Mouse (Mus musculus) kidney, embryonic 14.5 days (tissue): ENCODE measurements around the gene Adam33. TPM values are rescaled to one million over a fixed set of nuclear protein-coding genes. Genes with fewer than 3 reads are reported as not detected.

Experiments
- ATAC-seq: fragments of 200-750 bp; cut with Nextera tagmentation; 2 replicates; pipeline ENCODE4 v1.8.0; 2017; ENCODE audit warnings: moderate number of reproducible peaks, mild to moderate bottlenecking, moderate TSS enrichment, moderate library complexity; ENCODE audit not compliant: low FRiP score, low TSS enrichment
- H3K27ac ChIP-seq: fragments of 300-500 bp; sonication (generic); 2 replicates; pipeline ENCODE4 v1.5.1; 2014; ENCODE audit warnings: low read depth, mild to moderate bottlenecking, low read length, moderate library complexity, mixed read lengths
- H3K27me3 ChIP-seq: fragments of 300-500 bp; sonication (generic); 2 replicates; pipeline ENCODE4 v1.6.1; 2014; ENCODE audit warnings: mild to moderate bottlenecking, low read length; ENCODE audit not compliant: control insufficient read depth, insufficient read depth
- H3K36me3 ChIP-seq: fragments of 300-500 bp; sonication (generic); 2 replicates; pipeline ENCODE4 v1.6.1; 2014; ENCODE audit warnings: low read length, mixed read lengths; ENCODE audit not compliant: control insufficient read depth, insufficient read depth
- H3K4me1 ChIP-seq: fragments of 300-500 bp; sonication (generic); 2 replicates; pipeline ENCODE4 v1.6.1; 2014; ENCODE audit warnings: low read length, mixed read lengths; ENCODE audit not compliant: control insufficient read depth, insufficient read depth
- H3K4me2 ChIP-seq: fragments of 300-500 bp; sonication (generic); replicated peaks from 2 replicates; pipeline ENCODE4 v1.6.1; 2014; ENCODE audit warnings: low read depth, mild to moderate bottlenecking, low read length
- H3K4me3 ChIP-seq: fragments of 300-500 bp; sonication (generic); 2 replicates; pipeline ENCODE4 v1.5.1; 2014; ENCODE audit warnings: mild to moderate bottlenecking, low read length
- H3K9ac ChIP-seq: fragments of 300-500 bp; sonication (generic); 2 replicates; pipeline ENCODE4 v1.6.1; 2014; ENCODE audit warnings: low read depth, mild to moderate bottlenecking, low read length, moderate library complexity
- H3K9me3 ChIP-seq: fragments of 300-500 bp; sonication (generic); 2 replicates; pipeline ENCODE4 v1.6.1; 2016; ENCODE audit warnings: low read length; ENCODE audit not compliant: control insufficient read depth
- WGBS: fragments of 180-500 bp; shearing (Covaris S2); extraction: QIAGEN DNeasy Blood & Tissue Kit; methylation state at CpG from one replicate; pipeline ENCODE4 v1.1.7; 2014; 5-methylcytosine and 5-hydroxymethylcytosine counted together
- microRNA-seq: library from miRNA; unstranded; fragments of <30 nt; microRNA quantifications from one replicate; pipeline ENCODE4, GENCODE M21; 2016
- polyA plus RNA-seq: library from polyadenylated mRNA; unstranded; fragments of >200 nt; fragmentation: Nextera tagmentation; extraction: Ambion mirVana; gene quantifications from 2 replicates; pipeline ENCODE4 v1.2.1, GENCODE M21; 2014

Gene Adam33
- polyA plus RNA-seq, 1 experiment from 2014 or later: 1.0 TPM

DNA sequence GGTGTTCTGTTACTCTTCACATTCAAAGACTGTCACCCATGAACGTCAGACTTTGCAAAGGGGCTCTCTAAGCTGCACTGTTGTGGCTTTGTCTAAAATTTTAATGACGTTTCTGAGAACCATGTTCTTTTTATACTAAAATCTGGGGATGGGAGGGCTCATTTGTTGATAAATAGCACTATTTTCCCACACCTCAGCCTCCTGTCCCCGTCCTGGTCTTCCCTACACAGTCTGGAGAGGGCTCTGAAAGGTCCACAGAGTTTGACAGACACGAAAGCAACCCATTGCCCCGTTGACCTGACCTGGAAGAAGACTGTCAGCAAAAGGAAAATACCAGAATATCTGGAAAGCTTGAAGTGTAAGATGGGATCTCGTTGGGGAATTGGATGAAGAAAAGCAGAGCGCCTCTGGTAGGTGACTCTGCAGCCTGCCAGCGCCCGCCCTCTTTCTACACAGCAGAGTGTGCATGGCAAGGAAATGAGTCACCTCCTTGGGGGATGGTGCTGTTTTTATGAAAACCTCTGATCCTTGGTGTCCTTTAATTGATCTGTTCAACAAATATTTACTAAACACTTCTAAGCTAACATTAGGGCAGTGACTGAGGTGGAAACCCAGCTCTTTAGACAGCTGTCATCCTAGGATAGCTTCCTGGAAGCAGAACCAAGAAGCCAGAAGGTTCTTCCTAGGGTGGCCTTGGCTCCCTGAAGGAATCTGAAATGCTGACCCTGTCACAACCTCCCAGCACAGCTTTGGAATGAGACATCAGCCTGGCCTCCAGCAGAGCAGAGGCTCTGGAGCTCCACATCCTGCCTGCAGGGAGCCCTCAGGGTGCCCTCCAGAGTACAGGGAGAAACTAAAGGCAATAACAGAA is 34.3 kb downstream of the Adam33 start:
- Histone ChIP-seq H3K27ac (no peak overlapping the region; the same call in 1 of the 2 replicates), H3K36me3 (peaks cover 9% of the 10 kb centered on the region; the same call in 1 of the 2 replicates), H3K9me3 (0 out of 2 replicates have a peak, but pooled peaks cover 3% of the 10 kb centered on the region), H3K4me2 (no peak overlapping the region), H3K27me3 (no peaks in the 10 kb centered on the region), H3K4me3 (no peak overlapping the region), H3K9ac (no peak overlapping the region), H3K4me1 (no peaks in the 10 kb centered on the region)
- no peak for ATAC-seq
- WGBS: 79% methylated on average over 9 of the region's 9 CpGs

DNA sequence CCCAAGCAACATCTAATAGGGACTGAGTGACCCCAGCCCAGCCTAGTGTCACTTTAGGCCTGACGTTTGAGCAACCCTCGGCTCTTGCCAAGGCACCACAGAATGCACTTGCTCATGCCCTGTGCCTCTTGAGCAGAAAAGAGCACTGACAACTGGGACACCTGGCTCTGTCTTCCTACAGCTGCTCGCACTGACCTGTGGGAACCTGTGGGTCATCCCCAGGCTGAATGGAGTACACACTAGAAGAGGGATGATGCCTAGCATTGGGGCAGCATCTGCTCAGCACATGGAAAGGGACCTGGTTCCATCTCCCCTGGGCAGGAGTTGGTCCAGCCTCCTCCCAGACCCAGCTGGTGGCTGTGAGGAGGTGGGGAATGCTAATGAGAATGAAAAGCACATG is 36.7 kb downstream of the Adam33 start:
- WGBS: 89% methylated on average over 3 of the region's 3 CpGs
- no peak for ATAC-seq
- Histone ChIP-seq H3K27ac (no peak overlapping the region), H3K27me3 (no peaks in the 10 kb centered on the region), H3K9ac (no peak overlapping the region), H3K4me1 (no peaks in the 10 kb centered on the region), H3K9me3 (no peaks in the 10 kb centered on the region), H3K4me3 (no peak overlapping the region), H3K36me3 (peaks cover 24% of the 10 kb centered on the region; the same call in 1 of the 2 replicates), H3K4me2 (no peak overlapping the region)

DNA sequence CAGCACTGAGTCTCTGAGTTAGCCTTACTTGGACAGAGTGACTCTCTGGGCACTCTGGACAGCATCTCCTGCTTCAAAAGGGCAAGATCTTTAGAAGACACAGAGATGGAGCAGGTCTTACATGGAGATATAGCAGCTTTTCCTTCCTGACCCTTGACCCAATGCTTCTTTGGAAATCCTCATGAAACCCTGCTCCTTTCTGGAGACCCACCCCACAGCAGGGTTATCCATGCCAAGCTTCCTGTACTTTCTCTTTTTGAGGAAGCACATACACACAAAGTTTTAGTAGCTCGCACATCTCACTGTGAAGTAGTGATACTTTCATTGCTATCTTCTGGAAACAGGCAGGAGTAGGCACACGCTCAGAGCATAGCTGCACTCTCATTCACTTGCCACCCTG is 38.4 kb downstream of the Adam33 start:
- Histone ChIP-seq H3K4me3 (no peak overlapping the region), H3K9ac (no peak overlapping the region), H3K4me1 (no peaks in the 10 kb centered on the region), H3K4me2 (no peak overlapping the region), H3K9me3 (no peaks in the 10 kb centered on the region), H3K27ac (no peak overlapping the region), H3K27me3 (no peaks in the 10 kb centered on the region), H3K36me3 (peaks cover 40% of the 10 kb centered on the region; the same call in 1 of the 2 replicates)
- WGBS: 94% methylated on average over 2 of the region's 2 CpGs
- no peak for ATAC-seq

DNA sequence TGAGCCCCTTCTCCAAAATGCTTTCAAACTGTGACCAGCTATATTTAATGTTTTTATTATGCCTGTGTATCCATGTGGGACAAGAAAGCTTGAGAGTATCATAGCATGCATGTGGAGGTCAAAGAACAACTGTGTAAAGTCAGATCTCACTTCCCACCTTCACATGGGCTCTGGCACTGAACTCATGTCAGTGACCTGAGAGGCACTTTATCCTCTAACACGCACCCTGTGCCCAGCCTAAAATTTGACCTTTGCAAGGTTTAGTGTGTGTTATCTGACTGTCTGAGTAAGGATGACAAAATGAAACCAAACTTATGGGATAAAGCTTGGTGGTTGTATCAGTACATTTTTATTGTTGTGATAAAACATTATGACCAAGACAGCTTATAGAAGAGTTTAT is 53.0 kb downstream of the Adam33 start:
- no peak overlapping the region for H3K4me2 ChIP-seq
- H3K27ac ChIP-seq: no peak overlapping the region
- no peaks in the 10 kb centered on the region for H3K9me3 ChIP-seq
- ATAC-seq: no peak
- no peak overlapping the region for H3K4me3 ChIP-seq
- no peaks in the 10 kb centered on the region for H3K27me3 ChIP-seq
- no peak overlapping the region for H3K9ac ChIP-seq
- 85% methylated on average over 1 of the region's 1 CpGs for WGBS
- peaks cover 3% of the 10 kb centered on the region; the same call in 1 of the 2 replicates for H3K36me3 ChIP-seq
- H3K4me1 ChIP-seq: no peaks in the 10 kb centered on the region

DNA sequence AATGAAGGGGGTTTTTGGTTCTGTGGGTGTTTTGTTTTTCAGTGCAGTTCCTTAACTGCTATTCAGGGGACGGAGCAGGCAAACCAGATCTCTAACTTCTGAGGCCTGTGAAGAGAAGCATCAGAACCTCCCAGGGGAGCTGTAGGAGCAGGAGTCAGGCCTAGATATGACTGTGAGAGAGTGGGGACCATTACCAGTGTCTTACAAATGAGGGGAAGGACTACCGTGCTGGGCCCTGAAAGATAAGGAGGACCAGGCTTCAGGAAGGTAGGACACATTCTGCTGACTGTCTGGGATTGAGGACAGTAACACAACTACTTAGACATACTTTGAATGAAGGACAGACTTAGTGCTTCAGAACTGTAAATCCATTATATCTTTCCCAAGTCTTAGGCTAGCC is 54.5 kb downstream of the Adam33 start:
- H3K36me3 ChIP-seq: peaks cover 11% of the 10 kb centered on the region; the same call in 1 of the 2 replicates
- no peak overlapping the region for H3K9ac ChIP-seq
- H3K27me3 ChIP-seq: no peaks in the 10 kb centered on the region
- no peak overlapping the region for H3K4me2 ChIP-seq
- H3K27ac ChIP-seq: no peak overlapping the region
- no peak for ATAC-seq
- whole genome bisulfite sequencing: 81% methylated on average over 2 of the region's 2 CpGs
- no peak overlapping the region for H3K4me3 ChIP-seq
- H3K4me1 ChIP-seq: no peaks in the 10 kb centered on the region
- no peaks in the 10 kb centered on the region for H3K9me3 ChIP-seq

Small RNA genes lying within 50 kb of the gene (microRNA-seq; reads per million reads assigned to microRNA genes)
- not detected for gene Mir6973b

Other genes starting within 250 kb of the Adam33 start
- gene 4930402H24Rik, start 157.4 kb downstream of the Adam33 start, polyA plus RNA-seq: 20.6 and 35.0 TPM in 2 replicates
- gene Atrn, start 157.3 kb downstream of the Adam33 start, polyA plus RNA-seq: 8.2 and 11.6 TPM in 2 replicates
- 17.2 and 17.8 TPM in 2 replicates for gene Gfra4, start 20.7 kb downstream of the Adam33 start, polyA plus RNA-seq
- gene Siglec1, start 23.0 kb upstream of the Adam33 start, polyA plus RNA-seq: 0.27 and 0.47 TPM in 2 replicates
- gene Hspa12b, start 63.5 kb upstream of the Adam33 start, polyA plus RNA-seq: 8.6 and 10.0 TPM in 2 replicates
- gene Gm11037, start 69.7 kb upstream of the Adam33 start, polyA plus RNA-seq: not detected in 2 replicates
- gene 1700037H04Rik, start 96.3 kb upstream of the Adam33 start, polyA plus RNA-seq: 99.3 and 101 TPM in 2 replicates
- 6.9 and 8.0 TPM in 2 replicates for gene Cenpb, start 116.3 kb upstream of the Adam33 start, polyA plus RNA-seq
- gene Cdc25b, start 123.1 kb upstream of the Adam33 start, polyA plus RNA-seq: 41.5 and 55.7 TPM in 2 replicates
- 3.4 and 5.1 TPM in 2 replicates for gene Spef1, start 123.5 kb upstream of the Adam33 start, polyA plus RNA-seq
- 22.2 and 23.7 TPM in 2 replicates for gene Ap5s1, start 143.3 kb upstream of the Adam33 start, polyA plus RNA-seq
- gene Mavs, start 170.2 kb upstream of the Adam33 start, polyA plus RNA-seq: 19.7 and 23.7 TPM in 2 replicates
- 45.4 and 49.3 TPM in 2 replicates for gene Pank2, start 198.7 kb upstream of the Adam33 start, polyA plus RNA-seq